Mouse (Mus musculus) limb, embryonic 14.5 days (tissue): ENCODE measurements at regions not wholly inside any gene's neighbourhood (a gene's known extent, or its start where the extent isn't known, plus 50 kb on each side); places are given as distances from the start of the nearest gene placed in this dataset.

Experiments used
- ATAC-seq: fragments of 200-750 bp; cut with Nextera tagmentation; 2 replicates; pipeline ENCODE4 v1.8.0; 2017; ENCODE audit warnings: low read depth, moderate number of reproducible peaks, moderate TSS enrichment; ENCODE audit not compliant: low FRiP score
- DNase-seq: peaks from one replicate; pipeline ENCODE4 v3.0.0-alpha.2; 2015; ENCODE audit warnings: low spot score
- H3K27ac ChIP-seq: fragments of 300-500 bp; sonication (generic); replicated peaks from 2 replicates; pipeline ENCODE4 v1.5.1; 2014; ENCODE audit warnings: low read depth, mild to moderate bottlenecking, low read length, moderate library complexity, mixed read lengths
- H3K27me3 ChIP-seq: fragments of 300-500 bp; sonication (generic); 2 replicates; pipeline ENCODE4 v1.6.1; 2014; ENCODE audit warnings: low read length, mixed read lengths; ENCODE audit not compliant: control insufficient read depth, insufficient read depth
- H3K36me3 ChIP-seq: fragments of 300-500 bp; sonication (generic); 2 replicates; pipeline ENCODE4 v1.6.1; 2014; ENCODE audit warnings: mild to moderate bottlenecking, low read length, moderate library complexity, mixed read lengths; ENCODE audit not compliant: control insufficient read depth, insufficient read depth
- H3K4me1 ChIP-seq: fragments of 300-500 bp; sonication (generic); 2 replicates; pipeline ENCODE4 v1.6.1; 2014; ENCODE audit warnings: antibody characterized with exemption, low read length, mixed read lengths; ENCODE audit not compliant: control insufficient read depth, insufficient read depth
- H3K4me2 ChIP-seq: fragments of 300-500 bp; sonication (generic); replicated peaks from 2 replicates; pipeline ENCODE4 v1.6.1; 2014; ENCODE audit warnings: low read depth, mild to moderate bottlenecking, low read length, moderate library complexity; ENCODE audit not compliant: severe bottlenecking
- H3K4me3 ChIP-seq: fragments of 300-500 bp; sonication (generic); replicated peaks from 2 replicates; pipeline ENCODE4 v1.5.1; 2014; ENCODE audit warnings: low read length
- H3K9ac ChIP-seq: fragments of 300-500 bp; sonication (generic); 2 replicates; pipeline ENCODE4 v1.6.1; 2014; ENCODE audit warnings: mild to moderate bottlenecking, low read depth, low read length, moderate library complexity; ENCODE audit not compliant: severe bottlenecking
- H3K9me3 ChIP-seq: fragments of 300-500 bp; sonication (generic); 2 replicates; pipeline ENCODE4 v1.6.1; 2016; ENCODE audit warnings: low read length; ENCODE audit not compliant: control insufficient read depth
- POLR2A ChIP-seq: fragments of 200-500 bp; IDR thresholded peaks from 2 replicates; pipeline ENCODE4 v1.8.0; 2012; ENCODE audit warnings: inconsistent platforms, mild to moderate bottlenecking, moderate library complexity, borderline replicate concordance; ENCODE audit not compliant: insufficient read depth, insufficient read length; ENCODE audit errors: extremely low read depth
- WGBS: fragments of 180-500 bp; shearing (Covaris S2); extraction: QIAGEN DNeasy Blood & Tissue Kit; methylation state at CpG from one replicate; pipeline ENCODE4 v1.1.7; 2014; 5-methylcytosine and 5-hydroxymethylcytosine counted together

- no peak overlapping the region for H3K9ac ChIP-seq
- no peak for TF ChIP-seq POLR2A
- H3K4me3 ChIP-seq = no peak overlapping the region
- DNase-seq (no peak), ATAC-seq (no peak)
- 76% methylated on average over 1 of the region's 1 CpGs for WGBS
- H3K4me1 ChIP-seq = no peaks in the 10 kb centered on the region
- no peak overlapping the region for H3K27ac ChIP-seq
- H3K36me3 ChIP-seq = no peaks in the 10 kb centered on the region
- no peak overlapping the region for H3K4me2 ChIP-seq
- H3K9me3 ChIP-seq = no peaks in the 10 kb centered on the region
- H3K27me3 ChIP-seq = no peaks in the 10 kb centered on the region
These were observed 399.2 kb upstream of the C030005K15Rik start for GRCm38 (mm10) chr10:98125713-98126112.

DNA sequence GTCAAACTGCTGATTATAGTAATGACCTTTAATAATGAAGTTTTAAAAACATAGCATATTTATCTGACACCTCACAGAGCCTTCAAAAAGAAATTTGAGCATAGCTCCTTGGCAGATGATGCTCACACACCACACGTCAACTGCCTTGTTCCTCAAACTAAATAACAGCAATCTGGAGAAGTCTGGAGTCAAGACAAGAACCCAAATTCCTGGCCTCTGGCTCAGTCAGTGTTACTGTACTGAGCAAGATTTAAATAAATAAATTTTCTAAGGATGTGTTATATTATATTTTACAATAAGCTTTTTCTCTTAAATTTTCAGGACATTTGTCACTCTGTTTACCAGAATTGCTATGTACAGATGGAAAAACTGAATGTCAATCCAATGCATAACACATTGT lies 408.5 kb upstream of the C030005K15Rik start:
- 59% methylated on average over 1 of the region's 1 CpGs for whole genome bisulfite sequencing
- Histone ChIP-seq H3K27ac (no peak overlapping the region), H3K27me3 (no peaks in the 10 kb centered on the region), H3K36me3 (no peaks in the 10 kb centered on the region), H3K9ac (no peak overlapping the region), H3K4me3 (no peak overlapping the region), H3K4me1 (no peaks in the 10 kb centered on the region), H3K4me2 (no peak overlapping the region), H3K9me3 (no peaks in the 10 kb centered on the region)
- no peak for ATAC-seq
- DNase-seq = no peak
- TF ChIP-seq POLR2A = no peak

GRCm38 (mm10) chr10:98145773-98146172 lies 419.2 kb upstream of the C030005K15Rik start:
- Histone ChIP-seq H3K27me3 (no peaks in the 10 kb centered on the region), H3K4me1 (no peaks in the 10 kb centered on the region), H3K9ac (no peak overlapping the region), H3K4me2 (no peak overlapping the region), H3K36me3 (no peaks in the 10 kb centered on the region), H3K27ac (no peak overlapping the region), H3K4me3 (no peak overlapping the region), H3K9me3 (no peaks in the 10 kb centered on the region)
- DNase-seq = no peak
- TF ChIP-seq POLR2A = no peak
- WGBS = 72% methylated on average over 1 of the region's 1 CpGs
- ATAC-seq = no peak

DNA sequence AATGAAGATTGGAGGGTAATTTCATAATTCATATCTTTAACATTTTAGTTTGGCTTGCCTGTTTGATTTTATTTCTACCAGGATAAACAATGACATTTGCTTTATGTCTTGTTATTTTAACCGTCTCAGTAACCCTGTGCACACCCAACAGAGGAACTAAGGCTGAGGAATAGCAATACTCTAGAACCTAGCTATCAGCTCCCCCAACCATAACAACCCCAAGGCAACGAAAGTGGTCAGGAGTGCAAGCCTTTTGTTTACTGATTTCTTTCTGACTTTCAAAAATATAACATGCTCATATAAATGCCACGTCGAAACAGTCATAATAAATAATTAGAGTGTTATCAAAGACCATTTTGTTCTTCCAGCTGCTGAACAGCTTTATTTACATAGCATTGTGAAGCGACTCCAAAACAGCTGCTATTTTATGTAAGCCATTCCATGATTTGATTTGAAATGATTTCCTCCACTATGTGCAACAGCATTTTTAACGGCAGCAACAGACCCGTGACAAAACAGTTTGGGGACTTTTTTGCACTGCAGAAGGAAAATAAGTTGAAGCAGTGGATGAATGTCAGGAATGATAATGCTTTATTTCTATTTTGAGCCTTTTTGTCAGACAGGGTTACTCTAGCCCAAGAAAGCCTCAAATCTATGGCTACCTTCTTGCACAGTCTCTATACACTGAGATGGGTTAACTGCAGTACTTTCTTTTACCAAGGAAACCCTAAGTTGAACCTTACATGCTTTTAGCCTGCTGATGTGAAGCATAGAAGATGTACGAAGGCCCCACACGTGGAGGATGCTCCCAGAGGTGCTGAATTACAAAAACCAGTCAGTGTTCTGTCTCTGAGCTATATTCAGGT lies 420.7 kb upstream of the C030005K15Rik start:
- no peak overlapping the region for H3K9ac ChIP-seq
- WGBS = 62% methylated on average over 9 of the region's 9 CpGs
- ATAC-seq = no peak

DNA sequence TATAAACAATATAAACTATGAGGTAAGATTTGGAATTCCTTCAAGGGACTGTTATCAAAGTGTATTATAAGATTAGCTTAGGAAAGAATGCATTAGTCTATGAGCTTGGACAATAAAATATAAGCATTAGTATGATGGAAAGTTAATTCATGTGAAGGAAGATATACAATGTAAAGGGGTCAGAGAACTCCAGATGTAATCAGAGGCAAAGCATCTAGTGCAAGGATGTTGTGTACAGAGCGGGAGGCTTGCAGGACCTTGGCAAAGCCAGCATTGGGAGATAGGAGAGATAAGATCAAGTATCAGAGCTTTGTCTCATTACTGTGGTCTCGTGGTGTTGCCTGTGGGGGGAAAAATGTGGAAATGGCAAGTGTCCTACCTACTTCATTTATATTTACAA lies 429.4 kb upstream of the C030005K15Rik start:
- Histone ChIP-seq H3K9ac (no peak overlapping the region), H3K4me2 (no peak overlapping the region), H3K36me3 (no peaks in the 10 kb centered on the region), H3K27me3 (no peaks in the 10 kb centered on the region), H3K27ac (no peak overlapping the region), H3K4me3 (no peak overlapping the region), H3K9me3 (no peaks in the 10 kb centered on the region), H3K4me1 (no peaks in the 10 kb centered on the region)
- 61% methylated on average over 2 of the region's 2 CpGs for WGBS
- DNase-seq (no peak), ATAC-seq (no peak)
- TF ChIP-seq POLR2A = no peak

More for the DNA sequence above, 420.7 kb upstream of the C030005K15Rik start:
- no peak overlapping the region for H3K27ac ChIP-seq
- no peak overlapping the region for H3K4me2 ChIP-seq
- no peaks in the 10 kb centered on the region for H3K9me3 ChIP-seq
- H3K4me3 ChIP-seq = no peak overlapping the region
- H3K27me3 ChIP-seq = no peaks in the 10 kb centered on the region
- no peak for DNase-seq
- no peaks in the 10 kb centered on the region for H3K4me1 ChIP-seq
- TF ChIP-seq POLR2A = no peak
- H3K36me3 ChIP-seq = no peaks in the 10 kb centered on the region
